ENCODE assay signal across 8 mouse cellular contexts in genomic region chr4:126277906-126278564, GRCm38 (mm10). TPM values are rescaled to one million over a fixed set of nuclear protein-coding genes. Genes with fewer than 3 reads are reported as not detected.
DNase-seq lines count a peak whose midpoint lies in the region.

No protein-coding gene starts in this region.

- H3K27me3 ChIP-seq in splenic B cell, adult 2 months (ENCODE audit: control insufficient read depth, insufficient read depth, low read length, poor library complexity, severe bottlenecking), result no peaks in the 10 kb centered on the region

- peak; percentile 65 for DNase-seq in 416B (ENCODE audit: low read depth)
- DNase-seq in CD4-positive helper T cell, adult 2 months (ENCODE audit: low read depth, low spot score), result peak; percentile 66
- peak; percentile 73 for DNase-seq in cerebellum, adult 8-10 months
- DNase-seq in gastrocnemius, postnatal 14 days, result peak; percentile 61
- DNase-seq in kidney, adult 9 months, result peak; percentile 47
- DNase-seq in lung, postnatal 10 days, result peak; percentile 76
- DNase-seq in splenic B cell, adult 2 months (ENCODE audit: low read depth, low spot score), result peak; percentile 63
- DNase-seq in right cerebral cortex, postnatal 4 days, result no peak

- intact Hi-C loops in gastrocnemius, postnatal 14 days (cut with DNase I; ENCODE audit: low total_unique reads), result loop anchor here (5.0 kb wide), 1 partner anchor 34 kb away; no protein-coding TSS in a partner anchor

- peaks cover 4% of the 10 kb centered on the region; the same call in 1 of the 2 replicates for H3K36me3 ChIP-seq in splenic B cell, adult 2 months (ENCODE audit: control insufficient read depth, insufficient read depth, low read length, poor library complexity, severe bottlenecking)

RNA-seq across cellular contexts. Expression of gene Col8a2, which starts 8.6 kb away (rescaled TPM):
- 1 to 10 TPM; 4.7 to 5.6 TPM for total RNA-seq in gastrocnemius, postnatal 14 days (2021)

RNA-seq across cellular contexts. Expression of gene Trappc3, which starts 15.9 kb away (rescaled TPM):
- 10 to 100 TPM; 22.2 to 24.3 TPM for total RNA-seq in gastrocnemius, postnatal 14 days (2021)

RNA-seq across cellular contexts. Expression of gene Map7d1, which starts 21.9 kb away (rescaled TPM):
- total RNA-seq in gastrocnemius, postnatal 14 days (2021), result 100 to 1,000 TPM; 165 to 201 TPM

RNA-seq across cellular contexts. Expression of gene Adprhl2, which starts 43.5 kb away (rescaled TPM):
- total RNA-seq in gastrocnemius, postnatal 14 days (2021), result 10 to 100 TPM in 1 of 2 experiments, 1 to 10 TPM in 1; 9.8 to 11.5 TPM

RNA-seq across cellular contexts. Expression of gene Tekt2, which starts 47.5 kb away (rescaled TPM):
- total RNA-seq in gastrocnemius, postnatal 14 days (2021), result 1 to 10 TPM in 1 of 2 experiments, under 1 TPM in 1; 0.74 to 1.1 TPM
